Mouse (Mus musculus) right cerebral cortex, postnatal 36 days (tissue): Measurements from ENCODE around the gene 4933428M09Rik.
"Not testable (repeated sequence)": the region's sequence is repeated elsewhere in the genome, so short reads cannot be mapped to it uniquely, and the experiment has no call there.

Experiments used
- DNase-seq, 2 experiments: peaks; one replicate each; pipeline ENCODE4 v3.0.0; 2022; ENCODE audit warnings: low spot score in 2 of 2, mixed read lengths in 1 of 2

4933428M09Rik gene

GRCm38 (mm10) chrX:139178928-139179327, at the start of gene 4933428M09Rik:
Gene 4933428M09Rik, plus strand, starts transcription at chrX:139179228.
- no peak for DNase-seq

GRCm38 (mm10) chrX:139134031-139134430, 45.0 kb upstream of the 4933428M09Rik start:
- no peak for DNase-seq

GRCm38 (mm10) chrX:139191506-139191905, 12.5 kb downstream of the 4933428M09Rik start:
- DNase-seq = not testable (repeated sequence)

- DNase-seq = no peak
Measured at GRCm38 (mm10) chrX:139194572-139195279, 15.7 kb downstream of the 4933428M09Rik start.

GRCm38 (mm10) chrX:139209191-139209828, 30.3 kb downstream of the 4933428M09Rik start:
- not testable (repeated sequence) for DNase-seq

- DNase-seq = peak in 1 of 2 experiments; percentile 18
Measured at GRCm38 (mm10) chrX:139209829-139210225, 30.8 kb downstream of the 4933428M09Rik start, which contains the start of gene Mum1l1. Gene Mum1l1, plus strand, starts transcription at chrX:139210042.

GRCm38 (mm10) chrX:139214765-139215164, 35.7 kb downstream of the 4933428M09Rik start:
- no peak for DNase-seq

- no peak for DNase-seq
Measured at GRCm38 (mm10) chrX:139216409-139216808, 37.4 kb downstream of the 4933428M09Rik start.

- peak in 1 of 2 experiments; percentile 24 for DNase-seq
Measured at GRCm38 (mm10) chrX:139216991-139217593, 38.1 kb downstream of the 4933428M09Rik start.

GRCm38 (mm10) chrX:139217776-139218175, 38.7 kb downstream of the 4933428M09Rik start:
- no peak for DNase-seq

GRCm38 (mm10) chrX:139219017-139219416, 40.0 kb downstream of the 4933428M09Rik start:
- DNase-seq = peak in 1 of 2 experiments; percentile 14

- DNase-seq = no peak
Measured at GRCm38 (mm10) chrX:139220830-139221229, 41.8 kb downstream of the 4933428M09Rik start.

GRCm38 (mm10) chrX:139221893-139222292, 42.9 kb downstream of the 4933428M09Rik start:
- DNase-seq = no peak
